Mouse (Mus musculus) kidney, embryonic 15.5 days (tissue): Measurements from ENCODE around the gene Gm6034. TPM values are rescaled to one million over a fixed set of nuclear protein-coding genes. Genes with fewer than 3 reads are reported as not detected.
"Not testable (repeated sequence)": the region's sequence is repeated elsewhere in the genome, so short reads cannot be mapped to it uniquely, and the experiment has no call there.

ENCODE experiments used
- ATAC-seq: fragments of 200-750 bp; cut with Nextera tagmentation; replicated peaks from 2 replicates; pipeline ENCODE4 v1.8.0; 2017; ENCODE audit warnings: moderate TSS enrichment; ENCODE audit not compliant: low FRiP score
- H3K27ac ChIP-seq: fragments of 300-500 bp; sonication (generic); 2 replicates; pipeline ENCODE4 v1.5.1; 2015; ENCODE audit warnings: mild to moderate bottlenecking, inconsistent platforms
- H3K27me3 ChIP-seq: fragments of 300-500 bp; sonication (generic); 2 replicates; pipeline ENCODE4 v1.6.1; 2015; ENCODE audit warnings: inconsistent platforms
- H3K36me3 ChIP-seq: fragments of 300-500 bp; sonication (generic); 2 replicates; pipeline ENCODE4 v1.6.1; 2015; ENCODE audit warnings: inconsistent platforms
- H3K4me1 ChIP-seq: fragments of 300-500 bp; sonication (generic); 2 replicates; pipeline ENCODE4 v1.6.1; 2015; ENCODE audit warnings: inconsistent platforms
- H3K4me2 ChIP-seq: fragments of 300-500 bp; sonication (generic); 2 replicates; pipeline ENCODE4 v1.6.1; 2015; ENCODE audit warnings: moderate library complexity, mild to moderate bottlenecking, inconsistent platforms
- H3K4me3 ChIP-seq: fragments of 300-500 bp; sonication (generic); replicated peaks from 2 replicates; pipeline ENCODE4 v1.5.1; 2015; ENCODE audit warnings: mild to moderate bottlenecking, inconsistent platforms
- H3K9ac ChIP-seq: fragments of 300-500 bp; sonication (generic); 2 replicates; pipeline ENCODE4 v1.6.1; 2015; ENCODE audit warnings: mild to moderate bottlenecking, inconsistent platforms
- H3K9me3 ChIP-seq: fragments of 300-500 bp; sonication (generic); replicated peaks from 2 replicates; pipeline ENCODE4 v1.6.1; 2016; ENCODE audit warnings: inconsistent platforms
- WGBS: fragments of 180-500 bp; shearing (Covaris S2); methylation state at CpG from one replicate; pipeline ENCODE4 v1.1.7; 2015; ENCODE audit warnings: mixed read lengths; 5-methylcytosine and 5-hydroxymethylcytosine counted together
- polyA plus RNA-seq: library from polyadenylated mRNA; unstranded; fragments of >200 nt; fragmentation: Nextera tagmentation; extraction: Ambion mirVana; gene quantifications from 2 replicates; pipeline ENCODE4 v1.2.1, GENCODE M21; 2015

The Gm6034 gene
- not detected in 2 replicates for polyA plus RNA-seq

GRCm38 (mm10) chr17:36042610-36043169, at the start of gene Gm6034, which contains the start of gene H2-T22:
Gm6034 (plus strand) TSS chr17:36042961.
H2-T22 (minus strand) TSS chr17:36042747.
- not testable (repeated sequence) for H3K4me1 ChIP-seq, H3K27me3 ChIP-seq, H3K36me3 ChIP-seq, H3K9me3 ChIP-seq
- peak within 1 kb of the TSS; percentile 47 for H3K4me3 ChIP-seq
- H3K9ac ChIP-seq: peak within 1 kb of the TSS; percentile 47
- H3K4me2 ChIP-seq: peak within 1 kb of the TSS; percentile 80
- 2% methylated on average over 12 of the region's 12 CpGs for WGBS
- ATAC-seq: peak; percentile 98
- 0 out of 2 replicates have a peak within 1 kb of the TSS, but pooled peaks have one; percentile 37 for H3K27ac ChIP-seq

GRCm38 (mm10) chr17:35993675-35994074, 49.1 kb upstream of the Gm6034 start:
- 7% methylated on average over 17 of the region's 17 CpGs for WGBS
- Histone ChIP-seq H3K9me3 (no peaks in the 10 kb centered on the region), H3K27me3 (no peaks in the 10 kb centered on the region), H3K4me3 (peak overlapping the region; percentile 58), H3K36me3 (peaks cover 13% of the 10 kb centered on the region), H3K4me2 (peak overlapping the region; percentile 71), H3K27ac (no peak overlapping the region), H3K9ac (no peak overlapping the region), H3K4me1 (peaks cover 30% of the 10 kb centered on the region)
- ATAC-seq: peak; percentile 72

- Histone ChIP-seq H3K9me3 (no peaks in the 10 kb centered on the region), H3K27me3 (no peaks in the 10 kb centered on the region), H3K9ac (peak overlapping the region; percentile 66), H3K4me3 (peak overlapping the region; percentile 58), H3K4me2 (peak overlapping the region; percentile 71), H3K36me3 (peaks cover 7% of the 10 kb centered on the region), H3K4me1 (peaks cover 30% of the 10 kb centered on the region), H3K27ac (peak overlapping the region; percentile 61)
- peak; percentile 59 for ATAC-seq
- WGBS: 4% methylated on average over 31 of the region's 31 CpGs
These were observed 48.4 kb upstream of the Gm6034 start for GRCm38 (mm10) chr17:35994175-35994878.

DNA sequence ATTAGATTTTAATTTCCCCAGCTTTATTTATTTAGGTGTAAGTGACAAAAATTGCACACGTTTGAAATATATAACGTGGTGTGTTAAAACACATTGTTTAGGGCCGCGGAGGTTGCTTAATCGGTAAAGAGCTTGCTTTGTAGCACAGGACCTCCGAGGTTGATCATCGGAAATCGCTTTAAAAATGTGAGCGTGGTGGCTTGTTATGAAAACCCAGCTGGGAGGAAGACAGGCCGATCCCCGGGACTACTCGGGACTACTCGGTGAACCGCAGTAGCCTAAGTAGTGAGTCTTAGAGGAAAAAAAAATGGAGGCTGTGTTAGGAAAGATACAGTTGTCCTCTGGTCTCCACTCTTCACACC, 47.9 kb upstream of the Gm6034 start:
- ATAC-seq: no peak

DNA sequence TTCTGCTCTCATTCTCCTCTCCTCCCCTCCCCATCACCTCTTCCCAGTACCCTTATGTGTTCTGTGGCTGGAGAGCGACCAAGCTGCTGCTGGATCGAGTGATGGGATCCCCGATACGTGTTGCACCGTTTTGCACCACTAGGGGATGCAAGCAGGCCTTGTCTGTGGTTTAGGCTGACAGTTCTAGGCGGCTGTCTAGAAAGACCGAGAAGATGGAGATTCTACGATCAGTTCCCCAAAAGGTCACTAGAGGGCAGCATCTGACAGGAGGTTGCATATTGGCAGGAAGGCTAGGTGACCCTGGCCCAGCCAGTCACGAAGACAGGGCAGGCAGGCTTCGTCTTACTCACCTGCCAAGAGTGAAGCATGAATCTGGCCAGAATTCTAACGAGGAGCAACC, 45.8 kb upstream of the Gm6034 start:
- Histone ChIP-seq H3K27ac (no peak overlapping the region), H3K4me3 (no peak overlapping the region), H3K4me1 (peaks cover 30% of the 10 kb centered on the region), H3K36me3 (no peaks in the 10 kb centered on the region), H3K27me3 (no peaks in the 10 kb centered on the region), H3K9me3 (no peaks in the 10 kb centered on the region), H3K9ac (no peak overlapping the region), H3K4me2 (no peak overlapping the region)
- ATAC-seq: peak; percentile 67
- 3% methylated on average over 11 of the region's 11 CpGs for WGBS

More for the DNA sequence above, 47.9 kb upstream of the Gm6034 start:
- Histone ChIP-seq H3K9me3 (no peaks in the 10 kb centered on the region), H3K4me3 (peak overlapping the region; percentile 58), H3K27ac (peak overlapping the region; percentile 51), H3K27me3 (no peaks in the 10 kb centered on the region), H3K4me1 (peaks cover 30% of the 10 kb centered on the region), H3K4me2 (peak overlapping the region; percentile 71), H3K9ac (peak overlapping the region; percentile 66), H3K36me3 (peaks cover 2% of the 10 kb centered on the region)
- 1% methylated on average over 14 of the region's 14 CpGs for WGBS

DNA sequence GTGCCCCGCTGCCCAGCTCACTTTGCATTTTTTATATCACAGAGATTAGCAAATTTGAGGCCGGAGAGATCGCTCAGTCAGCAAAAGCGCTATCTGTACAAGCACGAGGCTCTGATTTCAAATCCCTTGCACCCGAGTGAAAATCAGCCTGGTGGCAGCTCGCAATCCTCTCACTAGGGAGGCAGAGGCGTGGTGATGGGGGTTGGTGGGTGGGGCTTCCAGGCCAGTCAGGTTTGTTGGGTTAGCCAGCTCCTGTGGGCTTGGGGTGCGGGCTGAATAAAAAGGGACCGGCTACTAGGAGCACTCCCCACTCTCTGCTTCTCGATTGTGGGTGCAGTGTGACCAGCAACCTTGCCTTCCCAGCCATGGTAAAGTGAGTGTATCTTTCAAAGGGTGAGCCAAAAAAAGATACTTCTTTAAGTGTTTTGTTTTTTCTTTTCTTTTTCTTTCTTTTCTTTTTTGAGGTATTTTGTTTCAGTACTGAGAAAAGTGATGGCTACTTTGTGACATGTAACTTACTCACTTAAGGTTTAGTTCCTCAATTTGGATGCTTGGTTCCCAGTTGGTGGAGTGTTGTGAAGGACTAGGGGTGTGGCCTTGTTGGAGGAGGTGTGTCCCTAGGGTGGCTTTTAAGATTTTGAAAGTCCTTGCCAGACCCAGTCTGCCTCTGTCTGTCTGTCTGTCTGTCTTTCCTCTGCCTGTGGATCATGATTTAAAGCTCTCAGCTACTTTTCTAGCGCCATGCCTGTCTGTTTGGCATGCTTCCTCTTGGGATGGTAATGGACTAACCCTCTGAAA, 44.8 kb upstream of the Gm6034 start:
- H3K9me3 ChIP-seq: no peaks in the 10 kb centered on the region
- H3K27me3 ChIP-seq: no peaks in the 10 kb centered on the region
- no peak overlapping the region for H3K4me2 ChIP-seq
- no peak overlapping the region for H3K4me3 ChIP-seq
- no peak for ATAC-seq
- H3K4me1 ChIP-seq: peaks cover 30% of the 10 kb centered on the region
- H3K9ac ChIP-seq: no peak overlapping the region
- WGBS: 54% methylated on average over 12 of the region's 12 CpGs
- H3K27ac ChIP-seq: no peak overlapping the region
- no peaks in the 10 kb centered on the region for H3K36me3 ChIP-seq

DNA sequence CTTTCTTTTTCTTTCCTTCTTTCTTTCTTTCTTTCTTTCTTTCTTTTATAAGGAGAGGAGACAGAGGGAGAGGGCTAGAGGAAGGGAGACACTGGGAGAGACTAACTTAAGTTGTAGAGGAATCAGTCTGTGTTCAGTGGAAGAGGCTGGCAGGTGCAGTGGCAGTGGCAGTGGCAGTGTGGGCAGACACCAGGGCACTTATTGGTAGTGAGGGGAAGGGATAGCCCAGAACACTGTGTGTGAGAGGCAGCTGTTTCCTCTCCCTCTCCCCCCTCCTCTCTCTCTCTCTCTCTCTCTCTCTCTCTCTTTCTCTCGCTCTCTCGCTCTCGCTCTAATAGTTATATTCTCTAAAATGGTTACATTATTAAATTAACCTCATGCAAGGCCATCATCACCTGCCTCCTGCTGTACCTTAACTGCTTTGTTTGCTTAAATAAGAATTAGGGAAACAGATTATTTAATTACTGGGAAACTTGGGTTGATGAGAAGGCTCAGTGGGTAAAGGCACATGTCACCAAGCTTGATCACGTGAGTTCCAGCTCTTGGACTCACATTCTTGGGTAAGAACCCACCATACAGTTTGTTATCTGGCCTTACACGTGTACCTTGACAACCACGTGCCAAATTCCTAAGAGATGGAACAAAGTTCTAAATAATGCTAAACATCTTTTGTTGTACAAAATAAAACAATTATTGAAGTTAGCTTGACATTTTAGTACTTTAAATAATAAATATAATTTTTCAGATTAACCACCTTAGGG, 44.0 kb upstream of the Gm6034 start:
- Histone ChIP-seq H3K9ac (no peak overlapping the region), H3K27me3 (no peaks in the 10 kb centered on the region), H3K36me3 (no peaks in the 10 kb centered on the region), H3K4me2 (no peak overlapping the region), H3K4me3 (no peak overlapping the region), H3K4me1 (peaks cover 25% of the 10 kb centered on the region), H3K27ac (no peak overlapping the region), H3K9me3 (no peaks in the 10 kb centered on the region)
- ATAC-seq: no peak
- 84% methylated on average over 6 of the region's 6 CpGs for WGBS

- no peak overlapping the region for H3K27ac ChIP-seq
- 90% methylated on average over 7 of the region's 7 CpGs for WGBS
- H3K27me3 ChIP-seq: no peaks in the 10 kb centered on the region
- peaks cover 25% of the 10 kb centered on the region for H3K4me1 ChIP-seq
- H3K4me3 ChIP-seq: no peak overlapping the region
- no peaks in the 10 kb centered on the region for H3K9me3 ChIP-seq
- H3K4me2 ChIP-seq: no peak overlapping the region
- ATAC-seq: no peak
- H3K36me3 ChIP-seq: no peaks in the 10 kb centered on the region
- H3K9ac ChIP-seq: no peak overlapping the region
These were observed 43.4 kb upstream of the Gm6034 start for GRCm38 (mm10) chr17:35999356-35999755.

DNA sequence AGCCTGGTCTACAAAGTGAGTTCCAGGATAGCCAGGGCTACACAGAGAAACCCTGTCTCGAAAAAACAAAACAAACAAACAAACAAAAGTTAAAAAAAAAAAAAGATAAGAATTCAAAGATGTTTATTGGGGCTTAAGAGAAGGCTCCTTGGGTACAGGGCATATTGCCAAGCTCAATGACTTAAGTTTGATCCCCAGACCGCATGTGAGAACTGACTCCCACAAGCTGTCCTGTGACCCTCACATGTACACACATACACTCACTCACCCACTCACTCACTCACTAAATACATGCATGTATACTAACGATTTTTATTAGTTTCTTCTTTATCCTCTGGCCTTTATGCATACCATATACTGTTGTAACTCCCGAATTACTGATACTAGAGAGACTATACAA, 42.4 kb upstream of the Gm6034 start:
- ATAC-seq: no peak
- 76% methylated on average over 4 of the region's 4 CpGs for WGBS

DNA sequence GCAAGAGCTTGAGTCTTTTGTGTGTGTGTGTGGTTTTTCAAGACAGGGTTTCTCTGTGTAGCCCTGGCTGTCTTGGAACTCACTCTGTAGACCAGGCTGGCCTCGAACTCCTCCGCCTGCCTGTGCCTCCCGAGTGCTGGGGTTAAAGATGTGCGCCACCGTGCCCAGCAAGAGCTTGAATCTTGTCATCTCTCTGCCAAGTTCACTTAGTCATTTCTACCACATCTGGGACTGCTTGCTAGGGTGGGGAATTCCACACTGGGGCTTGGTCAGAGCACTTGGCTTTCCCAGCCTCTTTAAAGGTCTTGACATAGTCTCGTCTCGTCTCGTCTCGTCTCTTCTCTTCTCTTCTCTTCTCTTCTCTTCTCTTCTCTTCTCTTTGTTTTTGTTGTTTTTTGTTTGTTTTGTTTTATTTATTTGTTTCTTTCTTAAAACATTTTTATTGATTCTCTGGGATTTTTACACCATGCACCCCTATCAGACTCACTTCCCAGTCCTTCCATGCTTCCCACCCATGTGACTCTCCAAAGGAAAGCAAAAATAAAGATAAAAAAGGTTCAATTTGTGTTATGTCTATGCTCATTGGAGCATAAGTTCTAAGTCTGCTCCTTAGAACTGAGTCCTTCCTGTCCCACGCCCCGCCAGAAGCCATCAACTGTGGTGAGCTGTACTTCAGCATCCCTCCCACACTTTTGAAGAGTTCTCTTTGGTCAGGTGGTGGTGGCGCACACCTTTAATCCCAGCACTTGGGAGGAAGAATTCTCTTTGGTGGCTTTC, 41.5 kb upstream of the Gm6034 start:
- peaks cover 4% of the 10 kb centered on the region; the same call in 1 of the 2 replicates for H3K9me3 ChIP-seq
- no peak overlapping the region for H3K4me2 ChIP-seq
- H3K36me3 ChIP-seq: peaks cover 6% of the 10 kb centered on the region; the same call in 1 of the 2 replicates
- no peak overlapping the region for H3K9ac ChIP-seq
- H3K27ac ChIP-seq: no peak overlapping the region
- ATAC-seq: no peak
- no peaks in the 10 kb centered on the region for H3K27me3 ChIP-seq
- peaks cover 11% of the 10 kb centered on the region; the same call in 1 of the 2 replicates for H3K4me1 ChIP-seq
- no peak overlapping the region for H3K4me3 ChIP-seq
- WGBS: 89% methylated on average over 12 of the region's 12 CpGs

More for the DNA sequence above, 42.4 kb upstream of the Gm6034 start:
- Histone ChIP-seq H3K27ac (no peak overlapping the region), H3K9me3 (no peaks in the 10 kb centered on the region), H3K4me1 (peaks cover 18% of the 10 kb centered on the region), H3K27me3 (no peaks in the 10 kb centered on the region), H3K36me3 (no peaks in the 10 kb centered on the region), H3K4me2 (no peak overlapping the region), H3K4me3 (no peak overlapping the region), H3K9ac (no peak overlapping the region)

DNA sequence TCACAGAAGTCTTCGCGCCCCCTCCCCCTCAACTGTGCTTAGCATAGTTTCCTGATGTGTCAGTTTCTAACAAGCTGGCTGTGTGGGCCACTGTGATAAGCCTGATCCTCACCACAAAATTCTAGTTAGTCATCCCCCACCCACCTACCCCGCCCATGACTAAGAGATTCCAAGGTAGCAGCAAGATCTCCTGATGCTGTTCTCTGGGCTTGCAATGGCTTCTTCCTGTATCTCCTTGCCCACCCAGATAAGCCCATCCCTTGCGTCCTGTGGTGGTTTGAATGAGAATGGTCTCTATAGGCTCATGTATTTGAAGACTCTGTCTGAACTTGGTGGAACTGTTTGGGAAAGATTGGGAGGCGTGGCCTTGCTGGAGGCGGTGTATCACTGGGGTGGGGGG, 40.8 kb upstream of the Gm6034 start:
- Histone ChIP-seq H3K9me3 (peaks cover 10% of the 10 kb centered on the region; the same call in 1 of the 2 replicates), H3K9ac (no peak overlapping the region), H3K36me3 (peaks cover 11% of the 10 kb centered on the region; the same call in 1 of the 2 replicates), H3K4me3 (no peak overlapping the region), H3K4me1 (peaks cover 9% of the 10 kb centered on the region; the same call in 1 of the 2 replicates), H3K4me2 (no peak overlapping the region), H3K27ac (no peak overlapping the region), H3K27me3 (no peaks in the 10 kb centered on the region)
- 97% methylated on average over 6 of the region's 6 CpGs for WGBS
- ATAC-seq: no peak
